Mouse (Mus musculus): ENCODE data around the gene Zdhhc5. TPM values are rescaled to one million over a fixed set of nuclear protein-coding genes. Genes with fewer than 3 reads are reported as not detected.

The Zdhhc5 gene
- polyA plus RNA-seq, 1 experiment from 2014 or later = 32.5 TPM

DNA sequence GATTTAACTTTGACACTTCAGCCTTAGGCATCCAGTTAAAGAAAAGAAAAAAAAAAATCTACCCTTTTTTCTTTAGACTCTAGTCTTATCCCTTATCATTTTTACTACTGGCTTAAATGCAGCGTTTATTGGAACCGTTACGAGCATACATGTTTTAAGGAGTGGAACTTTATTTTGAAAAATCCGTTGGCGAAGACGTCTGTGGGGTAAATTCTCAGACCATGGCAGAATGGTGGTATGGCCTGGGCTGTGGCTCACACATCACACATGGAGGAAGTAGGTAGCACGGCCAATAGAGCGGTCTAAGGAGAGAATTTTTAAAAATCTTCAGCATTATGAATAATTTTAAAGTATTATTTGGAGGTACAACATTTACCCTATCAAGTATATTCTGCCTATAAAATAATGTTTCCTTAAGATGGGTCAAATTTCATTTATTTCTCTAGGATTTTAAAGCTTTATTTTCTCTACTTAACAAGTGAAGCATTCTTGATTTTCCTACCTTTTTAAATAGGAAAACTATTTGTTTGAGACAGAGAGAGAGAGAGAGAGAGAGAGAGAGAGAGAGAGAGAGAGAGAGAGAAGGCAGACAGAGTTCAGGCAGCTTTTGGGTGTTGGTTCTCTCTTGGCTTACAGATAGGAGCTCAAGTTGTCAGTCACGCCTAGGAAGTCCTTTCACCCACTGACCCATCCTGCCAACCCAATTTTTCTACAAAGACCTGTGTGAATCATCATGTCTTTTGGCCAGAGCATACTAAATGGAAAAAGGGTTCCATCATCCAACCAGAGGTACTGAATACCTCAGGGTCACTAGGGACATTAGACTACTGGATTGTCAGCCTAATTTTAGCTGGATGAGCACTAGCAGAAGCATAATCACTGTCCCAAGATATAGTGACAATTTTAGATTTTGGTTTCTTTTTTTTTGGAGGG lies 1.7 kb upstream of the Zdhhc5 start:
- Histone ChIP-seq H3K27ac (peak overlapping the region; percentile 99), H3K4me3 (peak overlapping the region; percentile 91), H3K36me3 (peaks cover 4% of the 10 kb centered on the region; the same call in 1 of the 2 replicates), H3K4me2 (peak overlapping the region; percentile 80), H3K9ac (peak overlapping the region; percentile 56; the same call in 1 of the 2 replicates), H3K27me3 (no peaks in the 10 kb centered on the region), H3K9me3 (no peaks in the 10 kb centered on the region), H3K4me1 (peaks cover 11% of the 10 kb centered on the region)
- no peak for ATAC-seq (ENCODE audit: insufficient number of reproducible peaks, low FRiP score, low TSS enrichment, low read depth)
- 31% methylated on average over 9 of the region's 9 CpGs for WGBS

DNA sequence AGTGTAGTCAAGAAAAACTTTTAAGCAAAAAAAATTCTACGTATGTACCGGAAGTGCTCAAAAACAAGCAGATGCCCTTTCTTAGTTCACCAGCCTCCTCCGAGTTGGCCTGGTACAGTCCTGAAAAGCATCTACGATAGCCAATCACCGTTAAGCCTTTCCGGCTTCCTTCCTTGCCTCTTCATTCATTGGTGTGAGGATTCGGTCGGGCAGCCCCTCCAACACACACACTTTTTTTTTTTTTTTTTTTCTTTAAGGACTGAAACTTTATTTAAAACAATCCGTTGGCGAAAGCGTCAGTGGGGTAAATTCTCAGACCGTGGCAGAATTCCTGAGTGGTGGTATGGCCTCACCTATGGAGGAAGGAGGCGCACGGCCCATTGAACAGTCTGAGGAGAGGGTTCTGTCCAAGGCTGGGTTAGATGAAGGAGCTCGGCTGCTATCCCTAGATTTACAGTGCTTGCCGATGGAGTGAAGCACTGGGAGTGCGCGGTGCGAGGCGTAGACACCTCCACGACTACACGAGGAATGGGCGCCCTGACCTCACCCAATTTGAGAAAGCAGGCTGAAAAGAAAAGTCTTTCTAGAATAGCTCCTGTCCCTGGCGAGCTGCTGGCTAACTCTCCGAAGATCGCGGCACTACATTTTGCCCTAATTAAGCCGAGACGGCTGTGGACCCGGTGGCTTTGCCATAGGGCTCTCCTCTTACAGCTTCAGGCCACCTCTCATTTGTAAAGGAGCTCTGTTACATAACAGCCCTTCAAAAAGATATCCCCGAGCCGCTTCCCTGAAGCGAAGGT lies 782 bp upstream of the Zdhhc5 start:
- WGBS = under 1% methylated on average over 33 of the region's 33 CpGs

DNA sequence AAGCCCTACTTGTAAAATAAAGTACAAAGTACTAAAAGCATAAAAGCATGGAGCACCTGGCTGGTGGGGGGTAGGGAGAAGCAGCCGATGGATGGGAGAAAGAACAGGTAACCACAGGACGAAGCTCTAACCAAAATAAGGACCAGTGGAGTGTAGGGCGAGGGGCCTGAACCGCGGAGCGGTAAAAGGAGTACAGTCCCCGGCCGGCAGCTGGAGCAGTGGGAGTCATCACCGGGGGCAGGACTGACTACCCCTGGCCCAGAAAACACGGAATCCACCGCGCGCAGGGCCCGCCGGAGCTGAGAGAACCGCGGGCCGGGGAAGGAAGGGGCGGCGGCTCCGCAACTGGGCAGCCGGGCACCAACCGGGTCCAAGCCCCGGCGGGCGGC lies 564 bp downstream of the Zdhhc5 start:
- WGBS = 0% methylated on average over 25 of the region's 26 CpGs
- Histone ChIP-seq H3K4me2 (peak overlapping the region; percentile 52), H3K36me3 (peaks cover 12% of the 10 kb centered on the region), H3K4me3 (peak overlapping the region; percentile 91), H3K27ac (peak overlapping the region; percentile 99), H3K9ac (peak overlapping the region; percentile 88), H3K27me3 (no peaks in the 10 kb centered on the region), H3K9me3 (no peaks in the 10 kb centered on the region), H3K4me1 (peaks cover 11% of the 10 kb centered on the region)
- ATAC-seq (ENCODE audit: insufficient number of reproducible peaks, low FRiP score, low TSS enrichment, low read depth) = no peak

More for the DNA sequence above, 782 bp upstream of the Zdhhc5 start:
- peak; percentile 96 for ATAC-seq (ENCODE audit: insufficient number of reproducible peaks, low FRiP score, low TSS enrichment, low read depth)
- H3K4me3 ChIP-seq = peak overlapping the region; percentile 91
- H3K36me3 ChIP-seq = peaks cover under 1% of the 10 kb centered on the region
- H3K9me3 ChIP-seq = no peaks in the 10 kb centered on the region
- no peaks in the 10 kb centered on the region for H3K27me3 ChIP-seq
- peak overlapping the region; percentile 56 for H3K9ac ChIP-seq
- peak overlapping the region; percentile 80 for H3K4me2 ChIP-seq
- peaks cover 11% of the 10 kb centered on the region for H3K4me1 ChIP-seq
- peak overlapping the region; percentile 99 for H3K27ac ChIP-seq

- Histone ChIP-seq H3K4me3 (no peak overlapping the region), H3K4me2 (no peak overlapping the region), H3K4me1 (peaks cover 15% of the 10 kb centered on the region), H3K27ac (no peak overlapping the region), H3K9ac (no peak overlapping the region), H3K36me3 (peaks cover 21% of the 10 kb centered on the region), H3K27me3 (no peaks in the 10 kb centered on the region), H3K9me3 (no peaks in the 10 kb centered on the region)
- no peak for ATAC-seq (ENCODE audit: insufficient number of reproducible peaks, low FRiP score, low TSS enrichment, low read depth)
- 81% methylated on average over 2 of the region's 2 CpGs for WGBS
Observed at GRCm38 (mm10) chr2:84711898-84712297, 3.1 kb downstream of the Zdhhc5 start.

GRCm38 (mm10) chr2:84707523-84707922 lies 7.5 kb downstream of the Zdhhc5 start:
- no peak for ATAC-seq (ENCODE audit: insufficient number of reproducible peaks, low FRiP score, low TSS enrichment, low read depth)
- Histone ChIP-seq H3K9ac (no peak overlapping the region), H3K27me3 (no peaks in the 10 kb centered on the region), H3K9me3 (no peaks in the 10 kb centered on the region), H3K4me1 (0 out of 2 replicates have a peak, but pooled peaks cover 4% of the 10 kb centered on the region), H3K4me3 (no peak overlapping the region), H3K4me2 (no peak overlapping the region), H3K36me3 (peaks cover 37% of the 10 kb centered on the region), H3K27ac (no peak overlapping the region)
- WGBS = 27% methylated on average over 1 of the region's 1 CpGs

DNA sequence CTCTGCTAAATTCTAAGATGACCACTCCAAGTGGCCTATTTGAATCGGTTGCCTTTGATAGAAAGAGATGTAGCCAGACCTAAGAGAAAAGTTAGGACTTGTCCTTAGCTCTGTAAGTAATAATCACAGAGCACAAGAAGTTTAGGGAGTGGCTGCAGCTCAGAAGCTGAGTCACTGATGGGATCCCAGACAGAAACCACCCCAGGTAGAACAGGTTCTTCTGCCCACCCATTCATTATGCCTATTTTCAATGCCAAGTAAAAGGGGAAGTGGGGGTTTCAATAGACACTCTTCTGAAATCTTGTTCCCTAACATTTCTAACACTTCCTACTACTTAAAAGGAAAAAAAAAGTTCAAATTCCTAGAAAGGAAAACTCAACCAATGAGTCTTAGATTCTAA lies 9.7 kb downstream of the Zdhhc5 start:
- Histone ChIP-seq H3K4me3 (no peak overlapping the region), H3K9me3 (no peaks in the 10 kb centered on the region), H3K4me1 (0 out of 2 replicates have a peak, but pooled peaks cover 4% of the 10 kb centered on the region), H3K36me3 (peaks cover 39% of the 10 kb centered on the region), H3K27me3 (no peaks in the 10 kb centered on the region), H3K27ac (no peak overlapping the region), H3K9ac (no peak overlapping the region), H3K4me2 (no peak overlapping the region)
- no peak for ATAC-seq (ENCODE audit: insufficient number of reproducible peaks, low FRiP score, low TSS enrichment, low read depth)
- 74% methylated on average over 1 of the region's 1 CpGs for WGBS

DNA sequence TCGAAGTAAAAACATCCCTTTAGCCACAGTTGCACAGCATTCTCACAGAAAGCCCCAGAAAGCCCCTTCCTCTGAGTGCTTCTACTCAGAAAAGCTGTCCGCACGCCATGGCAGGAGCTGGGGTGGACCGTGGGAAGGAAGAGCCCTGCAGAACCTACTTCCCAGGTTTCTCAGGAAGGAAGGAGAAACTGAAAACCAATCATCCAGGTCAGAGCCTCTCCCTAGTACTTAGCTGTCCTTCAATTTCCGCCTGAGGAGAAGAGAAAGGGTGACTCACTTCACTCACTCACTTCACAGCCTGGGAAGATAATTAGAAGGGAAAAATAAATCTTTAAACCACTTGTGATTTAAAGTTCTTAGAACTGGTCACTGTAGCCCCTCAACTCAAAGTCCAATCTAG lies 10.7 kb downstream of the Zdhhc5 start:
- H3K4me1 ChIP-seq = 0 out of 2 replicates have a peak, but pooled peaks cover 4% of the 10 kb centered on the region
- no peak for ATAC-seq (ENCODE audit: insufficient number of reproducible peaks, low FRiP score, low TSS enrichment, low read depth)
- H3K27ac ChIP-seq = peak overlapping the region; percentile 47; the same call in 1 of the 2 replicates
- H3K4me3 ChIP-seq = no peak overlapping the region
- 75% methylated on average over 5 of the region's 5 CpGs for WGBS
- no peak overlapping the region for H3K9ac ChIP-seq
- no peak overlapping the region for H3K4me2 ChIP-seq
- H3K9me3 ChIP-seq = no peaks in the 10 kb centered on the region
- H3K36me3 ChIP-seq = peaks cover 35% of the 10 kb centered on the region
- no peaks in the 10 kb centered on the region for H3K27me3 ChIP-seq

GRCm38 (mm10) chr2:84703497-84703896 lies 11.5 kb downstream of the Zdhhc5 start:
- Histone ChIP-seq H3K27me3 (no peaks in the 10 kb centered on the region), H3K9me3 (no peaks in the 10 kb centered on the region), H3K4me1 (0 out of 2 replicates have a peak, but pooled peaks cover 4% of the 10 kb centered on the region), H3K4me2 (no peak overlapping the region), H3K4me3 (no peak overlapping the region), H3K36me3 (peaks cover 37% of the 10 kb centered on the region), H3K9ac (no peak overlapping the region), H3K27ac (no peak overlapping the region)
- no peak for ATAC-seq (ENCODE audit: insufficient number of reproducible peaks, low FRiP score, low TSS enrichment, low read depth)
- 94% methylated on average over 1 of the region's 1 CpGs for WGBS

DNA sequence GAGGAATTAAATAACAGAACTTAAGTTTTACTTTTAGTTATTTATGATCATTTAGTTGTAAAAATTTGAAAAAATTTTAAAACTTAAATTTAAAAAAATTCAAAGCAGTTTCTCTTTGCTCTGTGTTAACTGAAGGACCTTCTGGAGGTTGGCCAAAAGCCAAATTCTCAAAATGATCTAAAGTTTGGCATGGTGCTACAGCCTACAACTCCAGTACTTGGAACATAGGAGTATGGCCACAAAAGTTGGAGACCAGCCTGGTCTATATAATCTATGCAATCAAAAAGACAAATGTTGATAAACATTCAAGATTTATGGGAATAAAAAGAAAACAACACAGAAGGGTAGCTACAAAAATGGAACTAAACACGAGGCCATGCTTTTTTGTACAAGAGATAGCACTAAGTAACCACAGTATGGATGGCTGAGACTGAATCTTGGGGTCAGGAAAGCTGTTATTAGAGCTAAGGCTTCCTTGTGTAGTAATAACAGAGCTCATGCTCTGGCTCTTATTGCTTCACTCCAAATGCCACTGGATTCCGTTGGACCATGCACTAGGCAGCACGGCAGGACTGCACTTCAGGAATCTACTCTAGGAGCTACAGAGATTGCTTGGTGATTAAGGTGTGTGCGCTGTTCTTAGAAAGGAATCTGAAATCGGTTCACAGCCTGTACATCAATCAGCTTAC lies 19.8 kb downstream of the Zdhhc5 start:
- Histone ChIP-seq H3K27me3 (no peaks in the 10 kb centered on the region), H3K9me3 (no peaks in the 10 kb centered on the region), H3K36me3 (peaks cover 63% of the 10 kb centered on the region), H3K4me3 (no peak overlapping the region), H3K4me1 (no peaks in the 10 kb centered on the region), H3K4me2 (no peak overlapping the region), H3K27ac (no peak overlapping the region), H3K9ac (no peak overlapping the region)
- no peak for ATAC-seq (ENCODE audit: insufficient number of reproducible peaks, low FRiP score, low TSS enrichment, low read depth)
- WGBS = 87% methylated on average over 5 of the region's 5 CpGs

DNA sequence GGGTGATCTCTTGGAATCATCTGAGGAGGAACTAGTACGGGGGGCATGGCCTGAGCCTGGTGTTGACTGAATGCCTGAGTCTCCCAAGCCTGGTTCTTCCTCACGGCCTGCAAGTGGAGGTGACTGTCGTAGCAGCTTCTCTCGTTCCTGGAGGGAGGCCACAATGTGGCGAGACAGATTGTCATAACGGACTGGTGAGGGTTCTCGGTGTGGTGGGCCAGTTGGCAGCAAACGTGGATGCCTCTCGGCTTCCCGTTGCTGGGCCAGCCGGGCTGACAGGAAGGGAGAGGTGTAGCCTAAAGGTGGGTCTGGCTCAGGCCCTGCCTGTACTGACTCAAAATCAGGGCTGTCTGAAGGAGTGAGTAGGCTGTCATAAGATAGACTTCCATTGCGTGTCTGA lies 24.9 kb downstream of the Zdhhc5 start:
- 91% methylated on average over 12 of the region's 12 CpGs for WGBS
- no peak overlapping the region; the same call in 1 of the 2 replicates for H3K27ac ChIP-seq
- H3K27me3 ChIP-seq = no peaks in the 10 kb centered on the region
- H3K36me3 ChIP-seq = peaks cover 87% of the 10 kb centered on the region
- ATAC-seq (ENCODE audit: insufficient number of reproducible peaks, low FRiP score, low TSS enrichment, low read depth) = no peak
- H3K4me2 ChIP-seq = no peak overlapping the region
- H3K4me1 ChIP-seq = no peaks in the 10 kb centered on the region
- no peaks in the 10 kb centered on the region for H3K9me3 ChIP-seq
- no peak overlapping the region for H3K4me3 ChIP-seq
- H3K9ac ChIP-seq = no peak overlapping the region

DNA sequence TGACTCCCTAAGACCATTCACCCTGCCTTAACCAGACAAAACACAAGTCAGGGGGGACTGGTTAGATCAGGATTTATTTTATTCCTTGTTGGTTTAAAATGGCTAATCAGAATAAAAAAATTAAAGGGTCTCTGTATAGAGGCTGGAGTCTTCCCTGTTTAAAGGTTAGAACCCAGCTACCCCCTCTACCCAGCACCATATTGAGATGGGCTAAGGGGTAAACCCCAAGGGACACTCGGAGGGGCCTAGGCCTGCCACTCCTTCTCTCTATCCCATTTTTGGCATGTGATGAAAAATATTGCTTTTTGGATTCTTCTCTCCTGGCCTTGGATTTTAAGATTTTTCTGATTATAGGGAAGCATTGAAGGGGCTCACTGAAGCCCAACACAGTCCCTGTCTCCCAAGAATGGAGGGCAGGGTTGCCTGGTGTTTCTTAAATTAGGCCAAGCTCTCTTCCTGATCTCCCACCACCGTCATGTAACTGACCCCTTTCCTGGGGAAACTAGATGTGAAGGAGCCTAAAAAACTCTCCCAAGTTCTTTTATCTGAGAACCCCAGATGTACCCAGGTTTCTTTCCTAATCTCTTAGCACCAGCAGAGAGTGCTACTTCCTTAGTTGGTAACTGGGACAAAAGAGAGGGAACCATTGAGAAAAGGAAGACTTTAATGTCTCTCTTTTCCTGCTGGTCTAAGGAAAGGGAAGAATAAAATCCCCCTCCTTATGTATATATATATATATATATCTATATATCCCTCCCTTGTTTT lies 26.7 kb downstream of the Zdhhc5 start:
- Histone ChIP-seq H3K36me3 (peaks cover 84% of the 10 kb centered on the region), H3K9me3 (no peaks in the 10 kb centered on the region), H3K9ac (no peak overlapping the region), H3K4me1 (no peaks in the 10 kb centered on the region), H3K4me2 (no peak overlapping the region), H3K4me3 (no peak overlapping the region), H3K27ac (no peak overlapping the region), H3K27me3 (no peaks in the 10 kb centered on the region)
- ATAC-seq (ENCODE audit: insufficient number of reproducible peaks, low FRiP score, low TSS enrichment, low read depth) = no peak
- 76% methylated on average over 2 of the region's 2 CpGs for WGBS
